Mouse (Mus musculus) left cerebral cortex, postnatal 4 days (tissue): ENCODE data around the gene Zkscan4. TPM values are rescaled to one million over a fixed set of nuclear protein-coding genes. Genes with fewer than 3 reads are reported as not detected.

Experiments used
- DNase-seq: peaks from one replicate; pipeline ENCODE4 v3.0.0-alpha.2; 2022
- intact Hi-C: fragments of 180-260 bp; cut with DNase I; formaldehyde crosslinking; loops from one replicate; pipeline ENCODE4 v1.15.1; 2025
- microRNA-seq: library from miRNA; unstranded; fragments of <30 nt; microRNA quantifications from one replicate; pipeline ENCODE4 v1.2.0, GENCODE M21; 2022
- total RNA-seq, 2 experiments: library from RNA; stranded (reverse); gene quantifications; 2 replicates each; pipeline ENCODE4 v1.2.3; 2021

The Zkscan4 gene
- total RNA-seq, 2 experiments from 2014 or later: 7.8 to 8.8 TPM

GRCm38 (mm10) chr13:21502296-21502695 is 23.6 kb downstream of the Zkscan4 start:
- intact Hi-C loops: no loop called here

GRCm38 (mm10) chr13:21506221-21506649 is 27.5 kb downstream of the Zkscan4 start:
- peak; percentile 83 for DNase-seq
- intact Hi-C loops: no loop called here

More at GRCm38 (mm10) chr13:21502296-21502695, 23.6 kb downstream of the Zkscan4 start:
- no peak for DNase-seq

DNA sequence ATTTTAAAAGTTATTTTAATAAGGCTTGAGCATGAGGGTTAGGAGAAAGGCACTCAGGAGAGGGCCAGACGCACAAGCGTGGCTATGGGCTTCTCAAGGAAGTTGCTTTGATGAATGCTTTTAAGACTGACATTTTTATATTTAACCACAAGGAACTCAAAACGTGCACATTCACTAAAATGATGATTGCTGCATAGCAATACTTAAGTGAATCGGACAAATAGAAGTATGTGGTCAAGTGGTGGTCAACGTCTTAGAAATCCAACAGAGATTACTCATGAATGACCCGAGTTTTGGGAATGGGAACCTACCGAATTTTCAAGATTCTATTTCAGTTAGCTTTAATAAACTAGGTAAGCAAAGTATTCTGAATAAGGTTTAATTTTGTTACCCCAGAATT is 51.4 kb downstream of the Zkscan4 start:
- intact Hi-C loops: no loop called here

GRCm38 (mm10) chr13:21530781-21531201 is 52.1 kb downstream of the Zkscan4 start, which contains the start of gene Zkscan8:
Gene Zkscan8 (minus strand): TSS chr13:21531120.
- intact Hi-C loops: no loop called here
- peak; percentile 86 for DNase-seq

More for the DNA sequence above, 51.4 kb downstream of the Zkscan4 start:
- DNase-seq: no peak

Small RNAs within 50 kb of the gene (microRNA-seq; reads per million reads assigned to microRNA genes)
- gene Mir1896: not detected

Other genes starting within 250 kb of the Zkscan4 start
- not detected for gene Gpx5, start 186.2 kb upstream of the Zkscan4 start, total RNA-seq
- gene Gpx6, start 166.8 kb upstream of the Zkscan4 start, total RNA-seq: not detected
- not detected for gene Olfr1367, start 132.0 kb upstream of the Zkscan4 start, total RNA-seq
- gene Zscan12, start 116.1 kb upstream of the Zkscan4 start, total RNA-seq: 10 to 100 TPM; 11.0 to 11.3 TPM
- gene Zkscan3, start 76.2 kb upstream of the Zkscan4 start, total RNA-seq: 10 to 100 TPM; 49.4 to 56.1 TPM
- gene Pgbd1, start 37.8 kb upstream of the Zkscan4 start, total RNA-seq: 1 to 10 TPM; 1.3 to 2.2 TPM
- gene Zscan26, start 25.2 kb upstream of the Zkscan4 start, total RNA-seq: 10 to 100 TPM; 27.0 to 28.7 TPM
- 1 to 10 TPM in 1 of 2 experiments, under 1 TPM in 1; 0.97 to 1.5 TPM for gene Nkapl, start 10.4 kb upstream of the Zkscan4 start, total RNA-seq
- not detected for gene Gm10065, start 534 bp downstream of the Zkscan4 start, total RNA-seq
- gene AK157302, start 16.3 kb downstream of the Zkscan4 start, total RNA-seq: 10 to 100 TPM; 11.3 to 14.5 TPM
- gene Gm11273, start 22.5 kb downstream of the Zkscan4 start, total RNA-seq: 10 to 100 TPM; 36.2 to 49.5 TPM
- gene Zkscan8, start 52.2 kb downstream of the Zkscan4 start, total RNA-seq: 10 to 100 TPM; 13.7 to 13.9 TPM
- gene Olfr1366, start 63.9 kb downstream of the Zkscan4 start, total RNA-seq: not detected
- not detected for gene Olfr1535, start 81.0 kb downstream of the Zkscan4 start, total RNA-seq
- not detected for gene Olfr1364, start 102.9 kb downstream of the Zkscan4 start, total RNA-seq
- not detected for gene Olfr1362, start 135.1 kb downstream of the Zkscan4 start, total RNA-seq
- gene Olfr11, start 163.6 kb downstream of the Zkscan4 start, total RNA-seq: not detected
- not detected for gene Olfr1361, start 184.5 kb downstream of the Zkscan4 start, total RNA-seq
- not detected for gene Olfr1360, start 198.5 kb downstream of the Zkscan4 start, total RNA-seq
- gene Olfr1359, start 219.2 kb downstream of the Zkscan4 start, total RNA-seq: not detected
- 100 to 1,000 TPM; 112 to 115 TPM for gene Hist1h2bl, start 237.2 kb downstream of the Zkscan4 start, total RNA-seq
- gene Hist1h2ai, start 237.5 kb downstream of the Zkscan4 start, total RNA-seq: 100 to 1,000 TPM; 129 to 178 TPM
- 100 to 1,000 TPM; 159 to 180 TPM for gene Hist1h3h, start 238.8 kb downstream of the Zkscan4 start, total RNA-seq
- 10 to 100 TPM; 34.8 to 37.4 TPM for gene Hist1h2bm, start 243.1 kb downstream of the Zkscan4 start, total RNA-seq